19 mouse cellular contexts compared by ENCODE assay signal in genomic region chr2:9852851-9853576, GRCm38 (mm10). TPM values are rescaled to one million over a fixed set of nuclear protein-coding genes. Genes with fewer than 3 reads are reported as not detected.
DNase-seq lines count a peak whose midpoint lies in the region; ATAC-seq lines count a peak whose summit lies in the region.
"Had no signal": no experiment of that assay in that cellular context is flagged by ENCODE, and none has a peak within 500 bp of the region (broad histone marks: within the 10 kb centered on the region; RNA-seq: fewer than 3 reads in every experiment).

No protein-coding gene starts in this region.

- H3K4me3 ChIP-seq in forebrain, embryonic 11.5 days (ENCODE audit: low read depth, low read length), result no peak overlapping the region
- no peak overlapping the region for H3K4me3 ChIP-seq in forebrain, embryonic 15.5 days
- no peak overlapping the region for H3K4me3 ChIP-seq in lung, embryonic 15.5 days
- no peak overlapping the region for H3K4me3 ChIP-seq in hindbrain, embryonic 13.5 days
- H3K4me3 ChIP-seq in neural tube, embryonic 12.5 days, result no peak overlapping the region
- H3K4me3 ChIP-seq: megakaryocyte, embryonic 14.5 days had no signal

- 57% methylated on average over 13 of the region's 13 CpGs for WGBS in forebrain, embryonic 11.5 days
- 47% methylated on average over 13 of the region's 13 CpGs for WGBS in forebrain, embryonic 15.5 days
- 47% methylated on average over 13 of the region's 13 CpGs for WGBS in lung, embryonic 15.5 days
- 32% methylated on average over 13 of the region's 13 CpGs for WGBS in hindbrain, embryonic 13.5 days
- WGBS in neural tube, embryonic 12.5 days, result 13% methylated on average over 13 of the region's 13 CpGs

- 0 out of 2 replicates have a peak, but pooled peaks have one; percentile 33 for ATAC-seq in forebrain, embryonic 11.5 days (replicated peaks; ENCODE audit: low FRiP score)
- no peak for ATAC-seq in forebrain, embryonic 15.5 days (replicated peaks)
- ATAC-seq in lung, embryonic 15.5 days (ENCODE audit: borderline replicate concordance, extremely low read depth, low FRiP score, low TSS enrichment), result peak; percentile 50
- peak; percentile 61; the same call in 1 of the 2 replicates for ATAC-seq in hindbrain, embryonic 13.5 days (ENCODE audit: low FRiP score)
- peak; percentile 72 for ATAC-seq in neural tube, embryonic 12.5 days (ENCODE audit: low FRiP score, low read depth)
- ATAC-seq: forebrain, postnatal 0 days had no signal

- no peaks in the 10 kb centered on the region for H3K4me1 ChIP-seq in forebrain, embryonic 11.5 days (replicated peaks; ENCODE audit: control insufficient read depth, insufficient read depth, low read length)
- H3K4me1 ChIP-seq in forebrain, embryonic 15.5 days, result no peaks in the 10 kb centered on the region
- H3K4me1 ChIP-seq in lung, embryonic 15.5 days, result no peaks in the 10 kb centered on the region
- H3K4me1 ChIP-seq in hindbrain, embryonic 13.5 days (replicated peaks), result peaks cover 9% of the 10 kb centered on the region
- H3K4me1 ChIP-seq in neural tube, embryonic 12.5 days, result peaks cover 8% of the 10 kb centered on the region; the same call in 1 of the 2 replicates
- H3K4me1 ChIP-seq: megakaryocyte, embryonic 14.5 days had no signal

- H3K27me3 ChIP-seq in forebrain, embryonic 11.5 days (ENCODE audit: control insufficient read depth, insufficient read depth, low read length), result no peaks in the 10 kb centered on the region
- H3K27me3 ChIP-seq in forebrain, embryonic 15.5 days, result no peaks in the 10 kb centered on the region
- H3K27me3 ChIP-seq in lung, embryonic 15.5 days, result no peaks in the 10 kb centered on the region
- no peaks in the 10 kb centered on the region for H3K27me3 ChIP-seq in hindbrain, embryonic 13.5 days
- H3K27me3 ChIP-seq in neural tube, embryonic 12.5 days (replicated peaks), result no peaks in the 10 kb centered on the region

- H3K9ac ChIP-seq in forebrain, embryonic 11.5 days (ENCODE audit: low read length), result no peak overlapping the region
- no peak overlapping the region for H3K9ac ChIP-seq in forebrain, embryonic 15.5 days (replicated peaks)
- H3K9ac ChIP-seq in lung, embryonic 15.5 days, result no peak overlapping the region
- H3K9ac ChIP-seq in hindbrain, embryonic 13.5 days, result no peak overlapping the region
- H3K9ac ChIP-seq in neural tube, embryonic 12.5 days, result no peak overlapping the region
- H3K9ac ChIP-seq: forebrain, postnatal 0 days; liver, embryonic 14.5 days had no signal

- no peak overlapping the region for H3K27ac ChIP-seq in forebrain, embryonic 11.5 days (ENCODE audit: low read depth, low read length)
- no peak overlapping the region for H3K27ac ChIP-seq in forebrain, embryonic 15.5 days (replicated peaks)
- no peak overlapping the region for H3K27ac ChIP-seq in lung, embryonic 15.5 days
- no peak overlapping the region for H3K27ac ChIP-seq in hindbrain, embryonic 13.5 days
- no peak overlapping the region for H3K27ac ChIP-seq in neural tube, embryonic 12.5 days
- H3K27ac ChIP-seq: liver, embryonic 14.5 days had no signal

- no peaks in the 10 kb centered on the region for H3K36me3 ChIP-seq in forebrain, embryonic 11.5 days (ENCODE audit: control insufficient read depth, insufficient read depth, low read length)
- H3K36me3 ChIP-seq in forebrain, embryonic 15.5 days, result no peaks in the 10 kb centered on the region
- no peaks in the 10 kb centered on the region for H3K36me3 ChIP-seq in lung, embryonic 15.5 days
- H3K36me3 ChIP-seq in hindbrain, embryonic 13.5 days, result no peaks in the 10 kb centered on the region
- no peaks in the 10 kb centered on the region for H3K36me3 ChIP-seq in neural tube, embryonic 12.5 days

- no peaks in the 10 kb centered on the region for H3K9me3 ChIP-seq in forebrain, embryonic 11.5 days (ENCODE audit: control insufficient read depth, low read length)
- H3K9me3 ChIP-seq in forebrain, embryonic 15.5 days, result no peaks in the 10 kb centered on the region
- H3K9me3 ChIP-seq in lung, embryonic 15.5 days, result no peaks in the 10 kb centered on the region
- no peaks in the 10 kb centered on the region for H3K9me3 ChIP-seq in hindbrain, embryonic 13.5 days
- no peaks in the 10 kb centered on the region for H3K9me3 ChIP-seq in neural tube, embryonic 12.5 days
- H3K9me3 ChIP-seq: megakaryocyte, embryonic 14.5 days had no signal

- H3K4me2 ChIP-seq in forebrain, embryonic 11.5 days (ENCODE audit: low read depth, low read length, severe bottlenecking), result no peak overlapping the region
- no peak overlapping the region for H3K4me2 ChIP-seq in forebrain, embryonic 15.5 days (replicated peaks)
- H3K4me2 ChIP-seq in lung, embryonic 15.5 days, result no peak overlapping the region
- H3K4me2 ChIP-seq in hindbrain, embryonic 13.5 days, result 0 out of 2 replicates have a peak overlapping the region, but pooled peaks have one; percentile 27
- peak overlapping the region; percentile 40 for H3K4me2 ChIP-seq in neural tube, embryonic 12.5 days (replicated peaks)
- H3K4me2 ChIP-seq: heart, embryonic 11.5 days had no signal

- no peak for DNase-seq in forebrain, embryonic 11.5 days (ENCODE audit: low spot score)
- no peak for DNase-seq in lung, adult 18-20 months
- no peak for DNase-seq in B cell, adult 2 months
- no peak for DNase-seq in cerebellum, postnatal 25 days
- DNase-seq: adrenal gland, postnatal 14 days; cerebellum, postnatal 36 days; forebrain, postnatal 0 days; heart, postnatal 4 days; kidney, postnatal 10 days; left cerebral cortex, postnatal 4 days; spleen, adult 18-20 months had no signal

RNA-seq across cellular contexts. Expression of gene 4930412O13Rik, which starts 28.0 kb away (rescaled TPM):
- not detected in 2 replicates for polyA plus RNA-seq in forebrain, embryonic 11.5 days (2014; fragmentation: Nextera tagmentation; extraction: Ambion mirVana)
- polyA plus RNA-seq in forebrain, embryonic 15.5 days (2015; fragmentation: Nextera tagmentation; extraction: Ambion mirVana), result not detected in 2 replicates
- polyA plus RNA-seq in lung, embryonic 15.5 days (2015; fragmentation: Nextera tagmentation; extraction: Ambion mirVana), result not detected in 2 replicates
- polyA plus RNA-seq in hindbrain, embryonic 13.5 days (2015; fragmentation: Nextera tagmentation; extraction: Ambion mirVana), result 1.1 and 2.5 TPM in 2 replicates
- 0.23 and 0.72 TPM in 2 replicates for polyA plus RNA-seq in neural tube, embryonic 12.5 days (2016; fragmentation: Nextera tagmentation; extraction: Ambion mirVana)
- polyA plus RNA-seq: forebrain, postnatal 0 days; heart, embryonic 11.5 days; liver, embryonic 14.5 days had no signal

RNA-seq across cellular contexts. Expression of gene 9230102O04Rik, which starts 36.3 kb away (rescaled TPM):
- polyA plus RNA-seq in forebrain, embryonic 11.5 days (2014; fragmentation: Nextera tagmentation; extraction: Ambion mirVana), result not detected in 2 replicates
- not detected in 2 replicates for polyA plus RNA-seq in forebrain, embryonic 15.5 days (2015; fragmentation: Nextera tagmentation; extraction: Ambion mirVana)
- not detected in 2 replicates for polyA plus RNA-seq in lung, embryonic 15.5 days (2015; fragmentation: Nextera tagmentation; extraction: Ambion mirVana)
- polyA plus RNA-seq in hindbrain, embryonic 13.5 days (2015; fragmentation: Nextera tagmentation; extraction: Ambion mirVana), result 1.4 and 2.7 TPM in 2 replicates
- 0.78 and 0.94 TPM in 2 replicates for polyA plus RNA-seq in neural tube, embryonic 12.5 days (2016; fragmentation: Nextera tagmentation; extraction: Ambion mirVana)
- polyA plus RNA-seq: forebrain, postnatal 0 days; liver, embryonic 14.5 days; testis, adult 2 months had no signal

RNA-seq across cellular contexts. Expression of gene Gata3, which starts 36.8 kb away (rescaled TPM):
- polyA plus RNA-seq in forebrain, embryonic 11.5 days (2014; fragmentation: Nextera tagmentation; extraction: Ambion mirVana), result 3.4 and 4.2 TPM in 2 replicates
- 1.1 and 2.3 TPM in 2 replicates for polyA plus RNA-seq in forebrain, embryonic 15.5 days (2015; fragmentation: Nextera tagmentation; extraction: Ambion mirVana)
- 3.2 and 5.7 TPM in 2 replicates for polyA plus RNA-seq in lung, embryonic 15.5 days (2015; fragmentation: Nextera tagmentation; extraction: Ambion mirVana)
- polyA plus RNA-seq in hindbrain, embryonic 13.5 days (2015; fragmentation: Nextera tagmentation; extraction: Ambion mirVana), result 32.3 and 59.4 TPM in 2 replicates
- polyA plus RNA-seq in neural tube, embryonic 12.5 days (2016; fragmentation: Nextera tagmentation; extraction: Ambion mirVana), result 11.5 and 12.1 TPM in 2 replicates

Comparison
In these comparisons a context has a peak if more than half of its experiments do, and no peak if none do; other contexts are left out.
1. H3K4me2 ChIP-seq: peak in hindbrain, embryonic 13.5 days (single experiment) and neural tube, embryonic 12.5 days (single experiment); none in forebrain, embryonic 11.5 days (single experiment), forebrain, embryonic 15.5 days (single experiment) and lung, embryonic 15.5 days (single experiment).